Mouse (Mus musculus) limb, embryonic 14.5 days (tissue): ENCODE results near the gene Tmem95. TPM values are rescaled to one million over a fixed set of nuclear protein-coding genes. Genes with fewer than 3 reads are reported as not detected.
"Not testable (repeated sequence)": the region's sequence is repeated elsewhere in the genome, so short reads cannot be mapped to it uniquely, and the experiment has no call there.

ENCODE experiments used
- ATAC-seq: fragments of 200-750 bp; cut with Nextera tagmentation; 2 replicates; pipeline ENCODE4 v1.8.0; 2017; ENCODE audit warnings: low read depth, moderate number of reproducible peaks, moderate TSS enrichment; ENCODE audit not compliant: low FRiP score
- DNase-seq: peaks from one replicate; pipeline ENCODE4 v3.0.0-alpha.2; 2015; ENCODE audit warnings: low spot score
- H3K27ac ChIP-seq: fragments of 300-500 bp; sonication (generic); replicated peaks from 2 replicates; pipeline ENCODE4 v1.5.1; 2014; ENCODE audit warnings: low read depth, mild to moderate bottlenecking, low read length, moderate library complexity, mixed read lengths
- H3K27me3 ChIP-seq: fragments of 300-500 bp; sonication (generic); 2 replicates; pipeline ENCODE4 v1.6.1; 2014; ENCODE audit warnings: low read length, mixed read lengths; ENCODE audit not compliant: control insufficient read depth, insufficient read depth
- H3K36me3 ChIP-seq: fragments of 300-500 bp; sonication (generic); 2 replicates; pipeline ENCODE4 v1.6.1; 2014; ENCODE audit warnings: mild to moderate bottlenecking, low read length, moderate library complexity, mixed read lengths; ENCODE audit not compliant: control insufficient read depth, insufficient read depth
- H3K4me1 ChIP-seq: fragments of 300-500 bp; sonication (generic); 2 replicates; pipeline ENCODE4 v1.6.1; 2014; ENCODE audit warnings: antibody characterized with exemption, low read length, mixed read lengths; ENCODE audit not compliant: control insufficient read depth, insufficient read depth
- H3K4me2 ChIP-seq: fragments of 300-500 bp; sonication (generic); replicated peaks from 2 replicates; pipeline ENCODE4 v1.6.1; 2014; ENCODE audit warnings: low read depth, mild to moderate bottlenecking, low read length, moderate library complexity; ENCODE audit not compliant: severe bottlenecking
- H3K4me3 ChIP-seq: fragments of 300-500 bp; sonication (generic); replicated peaks from 2 replicates; pipeline ENCODE4 v1.5.1; 2014; ENCODE audit warnings: low read length
- H3K9ac ChIP-seq: fragments of 300-500 bp; sonication (generic); 2 replicates; pipeline ENCODE4 v1.6.1; 2014; ENCODE audit warnings: mild to moderate bottlenecking, low read depth, low read length, moderate library complexity; ENCODE audit not compliant: severe bottlenecking
- H3K9me3 ChIP-seq: fragments of 300-500 bp; sonication (generic); 2 replicates; pipeline ENCODE4 v1.6.1; 2016; ENCODE audit warnings: low read length; ENCODE audit not compliant: control insufficient read depth
- POLR2A ChIP-seq: fragments of 200-500 bp; IDR thresholded peaks from 2 replicates; pipeline ENCODE4 v1.8.0; 2012; ENCODE audit warnings: inconsistent platforms, mild to moderate bottlenecking, moderate library complexity, borderline replicate concordance; ENCODE audit not compliant: insufficient read depth, insufficient read length; ENCODE audit errors: extremely low read depth
- WGBS: fragments of 180-500 bp; shearing (Covaris S2); extraction: QIAGEN DNeasy Blood & Tissue Kit; methylation state at CpG from one replicate; pipeline ENCODE4 v1.1.7; 2014; 5-methylcytosine and 5-hydroxymethylcytosine counted together
- polyA plus RNA-seq, 2 experiments: library from polyadenylated mRNA; depleted of rRNA in 1 of 2; stranded (reverse) in 1 of 2; unstranded in 1 of 2; fragments of >200 nt; fragmentation: Nextera tagmentation in 1 of 2; extraction: Ambion mirVana in 1 of 2; gene quantifications; 2 replicates each; pipeline versions ENCODE4 v1.2.1 to v1.2.3; 2012 to 2014

The Tmem95 gene
- polyA plus RNA-seq, 2 experiments, result not detected

DNA sequence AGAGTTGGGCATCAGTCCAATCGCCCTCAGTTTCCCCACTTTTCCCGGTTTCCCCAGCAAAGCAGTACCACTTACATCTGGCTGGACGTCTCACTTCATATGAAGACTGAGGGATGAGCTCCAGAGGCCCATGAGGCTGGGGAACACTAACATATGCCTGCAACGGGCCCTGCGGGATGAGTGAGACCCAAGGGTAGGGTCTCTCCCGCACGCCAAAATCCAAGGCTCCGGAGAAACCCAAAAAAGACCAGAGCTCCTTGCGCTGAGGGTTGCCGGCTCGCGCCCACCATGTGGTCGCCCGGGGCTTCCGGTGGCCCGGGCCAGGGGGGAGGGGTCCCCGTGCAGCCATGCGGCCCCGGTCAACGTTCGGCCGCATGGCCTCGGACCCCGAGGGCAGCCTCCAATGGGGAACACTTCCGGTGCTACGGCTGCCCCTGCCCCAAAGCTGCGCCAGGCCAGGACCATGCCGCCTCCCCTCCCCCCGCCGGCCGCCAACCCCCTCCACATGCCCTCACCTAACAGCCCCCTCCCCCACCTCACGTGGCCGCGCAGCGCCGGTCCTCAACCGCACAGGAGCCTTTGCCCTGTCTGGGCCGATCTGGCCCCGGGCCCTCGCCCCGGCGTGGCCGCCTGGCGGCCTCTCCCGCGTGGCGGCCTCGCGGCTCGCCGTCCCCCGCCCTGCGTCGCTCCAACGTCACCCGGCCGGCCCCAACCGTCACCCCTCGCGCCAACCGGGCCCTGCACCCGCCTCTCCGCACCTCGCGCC lies 42.6 kb upstream of the Tmem95 start:
- H3K9ac ChIP-seq, result peak overlapping the region; percentile 93
- peak overlapping the region; percentile 97 for H3K4me3 ChIP-seq
- TF ChIP-seq POLR2A, result no peak
- no peak for ATAC-seq
- no peaks in the 10 kb centered on the region for H3K27me3 ChIP-seq
- peak; percentile 22 for DNase-seq
- H3K36me3 ChIP-seq, result peaks cover 36% of the 10 kb centered on the region
- under 1% methylated on average over 30 of the region's 65 CpGs for WGBS
- H3K4me2 ChIP-seq, result peak overlapping the region; percentile 88
- no peaks in the 10 kb centered on the region for H3K9me3 ChIP-seq
- H3K27ac ChIP-seq, result peak overlapping the region; percentile 88
- H3K4me1 ChIP-seq, result peaks cover 14% of the 10 kb centered on the region

DNA sequence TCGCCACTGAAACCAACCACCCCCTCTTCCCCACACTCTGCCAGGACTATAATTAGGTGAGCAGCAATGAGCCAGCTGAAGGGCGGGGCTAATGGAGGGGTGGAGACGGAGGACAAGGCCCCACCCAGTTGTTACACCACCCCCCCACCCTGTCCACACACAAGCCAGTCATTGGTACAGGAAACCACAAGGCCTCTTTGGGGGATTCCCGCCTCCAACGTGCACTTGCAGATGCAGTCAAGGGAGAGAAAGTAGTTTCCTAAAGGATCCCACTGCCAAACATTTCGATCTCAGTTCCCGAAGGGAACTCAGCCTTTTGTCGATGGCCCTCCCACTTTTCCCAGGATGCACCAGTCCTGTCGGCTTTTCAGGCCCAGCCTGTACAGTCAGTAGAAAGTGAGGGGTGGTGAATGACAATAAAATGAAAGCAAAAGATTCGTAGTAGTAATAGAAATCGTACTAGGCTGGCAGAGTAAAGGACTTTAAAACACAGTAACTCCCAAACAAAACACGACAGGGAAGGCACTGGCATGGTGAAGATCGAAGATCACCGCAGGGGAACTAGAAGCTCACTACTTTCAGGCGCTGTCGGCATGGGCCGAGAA lies 41.9 kb upstream of the Tmem95 start:
- no peak for ATAC-seq
- peak overlapping the region; percentile 88 for H3K4me2 ChIP-seq
- under 1% methylated on average over 17 of the region's 17 CpGs for WGBS
- H3K9ac ChIP-seq, result peak overlapping the region; percentile 93
- H3K4me1 ChIP-seq, result peaks cover 21% of the 10 kb centered on the region
- no peaks in the 10 kb centered on the region for H3K9me3 ChIP-seq
- H3K27me3 ChIP-seq, result no peaks in the 10 kb centered on the region
- H3K27ac ChIP-seq, result peak overlapping the region; percentile 88
- DNase-seq, result peak; percentile 78
- no peak for TF ChIP-seq POLR2A
- peaks cover 43% of the 10 kb centered on the region for H3K36me3 ChIP-seq
- H3K4me3 ChIP-seq, result peak overlapping the region; percentile 97

DNA sequence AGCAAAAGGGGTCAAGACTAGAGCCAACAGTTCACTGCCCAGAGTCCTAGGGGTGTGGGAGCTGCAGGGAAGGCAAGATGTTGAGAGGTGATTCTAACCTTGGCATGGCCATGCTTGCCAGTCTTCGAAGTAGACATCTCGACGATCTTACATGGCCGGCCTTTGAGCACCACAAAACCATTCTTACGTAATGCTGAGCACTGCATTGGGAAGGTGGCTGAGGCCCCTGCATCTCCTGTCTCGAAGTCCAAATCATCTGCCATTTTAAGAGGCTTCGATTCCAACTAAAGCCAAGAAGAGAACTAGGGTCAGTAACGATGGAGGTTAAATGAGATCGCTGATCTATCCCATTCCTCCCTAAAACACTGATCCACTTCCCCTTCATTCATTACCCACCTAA lies 41.2 kb upstream of the Tmem95 start:
- H3K27ac ChIP-seq, result no peak overlapping the region
- TF ChIP-seq POLR2A, result no peak
- WGBS, result 78% methylated on average over 9 of the region's 9 CpGs
- H3K4me3 ChIP-seq, result peak overlapping the region; percentile 97
- peaks cover 23% of the 10 kb centered on the region for H3K4me1 ChIP-seq
- peaks cover 44% of the 10 kb centered on the region for H3K36me3 ChIP-seq
- no peak for DNase-seq
- no peaks in the 10 kb centered on the region for H3K9me3 ChIP-seq
- no peaks in the 10 kb centered on the region for H3K27me3 ChIP-seq
- no peak for ATAC-seq
- H3K9ac ChIP-seq, result no peak overlapping the region
- H3K4me2 ChIP-seq, result peak overlapping the region; percentile 88

DNA sequence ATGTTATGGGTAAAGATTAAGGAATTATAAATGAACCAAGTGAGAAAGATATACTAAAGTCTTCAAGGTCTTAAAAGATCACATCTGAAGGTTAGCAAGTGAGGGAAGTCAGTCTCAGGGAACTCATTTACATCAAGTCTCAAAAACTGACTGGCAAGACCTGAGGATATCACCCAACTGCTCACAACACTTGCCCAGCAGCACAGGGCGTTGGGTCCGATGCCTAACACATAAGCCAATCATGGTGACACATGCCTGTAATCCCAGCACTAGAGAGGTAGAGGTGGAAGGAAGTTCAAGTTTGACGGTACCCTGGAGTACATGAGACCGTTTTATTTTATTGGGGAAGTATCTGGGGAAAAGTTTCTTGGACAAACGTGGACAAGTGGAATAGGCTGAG lies 40.3 kb upstream of the Tmem95 start:
- ATAC-seq (no peak), DNase-seq (no peak)
- Histone ChIP-seq H3K36me3 (peaks cover 47% of the 10 kb centered on the region), H3K27ac (no peak overlapping the region), H3K9ac (no peak overlapping the region), H3K4me3 (no peak overlapping the region), H3K9me3 (no peaks in the 10 kb centered on the region), H3K27me3 (no peaks in the 10 kb centered on the region), H3K4me1 (peaks cover 25% of the 10 kb centered on the region), H3K4me2 (no peak overlapping the region)
- TF ChIP-seq POLR2A, result no peak
- WGBS, result 70% methylated on average over 5 of the region's 5 CpGs

DNA sequence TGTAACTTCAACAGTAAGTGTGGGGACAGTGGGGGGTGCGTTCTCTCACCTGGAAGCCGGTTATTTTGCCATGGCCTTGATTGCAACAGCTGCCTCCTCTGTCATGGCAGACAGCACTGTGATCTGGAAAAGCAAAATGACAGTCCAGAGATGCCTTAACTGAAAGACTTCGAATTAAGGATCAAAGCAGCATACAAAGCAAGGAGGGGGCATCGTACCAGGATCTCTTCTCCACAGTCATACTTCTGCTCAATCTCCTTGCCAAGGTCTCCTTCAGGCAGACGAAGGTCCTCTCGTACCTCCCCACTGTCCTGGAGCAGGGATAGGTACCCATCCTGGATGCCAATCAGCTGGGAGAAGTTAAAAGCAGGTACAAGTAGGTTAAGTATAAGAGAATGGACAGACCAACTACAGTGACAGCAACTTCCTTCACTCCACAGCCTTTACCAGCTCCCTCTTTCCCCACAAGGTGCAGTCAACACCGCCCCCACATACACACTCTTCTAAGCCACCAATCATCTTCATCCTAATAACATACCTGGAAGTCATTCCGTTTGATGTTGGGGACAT lies 39.6 kb upstream of the Tmem95 start:
- H3K27me3 ChIP-seq, result no peaks in the 10 kb centered on the region
- peaks cover 54% of the 10 kb centered on the region for H3K36me3 ChIP-seq
- peaks cover 21% of the 10 kb centered on the region for H3K4me1 ChIP-seq
- ATAC-seq, result no peak
- H3K9me3 ChIP-seq, result no peaks in the 10 kb centered on the region
- H3K4me3 ChIP-seq, result no peak overlapping the region
- no peak overlapping the region for H3K27ac ChIP-seq
- WGBS, result 86% methylated on average over 8 of the region's 8 CpGs
- no peak for DNase-seq
- no peak overlapping the region for H3K4me2 ChIP-seq
- H3K9ac ChIP-seq, result no peak overlapping the region
- TF ChIP-seq POLR2A, result no peak

DNA sequence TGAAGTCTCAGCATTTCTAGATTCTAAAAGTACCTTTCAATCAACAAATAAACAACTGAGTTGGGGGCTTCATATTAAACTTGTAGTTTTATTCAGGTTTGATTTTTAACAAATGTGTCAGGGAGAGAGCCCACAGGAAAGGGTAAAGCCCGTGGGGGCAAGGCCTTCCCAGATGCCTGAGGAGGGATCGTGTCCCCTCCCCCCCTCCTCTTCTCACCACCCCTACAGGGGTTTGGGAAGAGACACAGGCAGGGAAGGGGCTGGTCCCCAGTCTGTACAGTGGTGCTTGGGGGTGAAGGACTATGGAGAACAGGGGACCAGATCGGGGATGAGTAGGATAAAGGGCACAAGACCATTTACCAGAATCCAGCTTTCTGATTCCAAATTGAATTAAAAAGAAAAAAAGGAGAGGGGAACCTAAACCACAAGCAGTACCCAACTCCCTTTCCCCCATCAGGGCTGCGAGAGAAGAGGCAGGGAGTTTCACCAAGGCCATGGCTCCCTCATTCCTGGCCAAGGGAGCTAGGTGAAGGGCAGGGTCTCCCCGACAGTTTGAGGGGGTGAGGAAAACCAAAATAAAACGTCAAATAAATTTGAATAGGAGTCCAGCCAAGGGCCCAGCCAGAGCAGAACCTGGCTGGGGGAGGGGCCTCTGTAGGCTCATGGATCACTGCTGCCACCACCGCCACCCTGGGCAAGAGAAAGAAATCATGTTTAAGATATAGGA lies 39.0 kb upstream of the Tmem95 start:
- H3K9me3 ChIP-seq, H3K9ac ChIP-seq, H3K27me3 ChIP-seq, H3K4me3 ChIP-seq, H3K27ac ChIP-seq, H3K4me2 ChIP-seq, ATAC-seq, DNase-seq: not testable (repeated sequence)
- Histone ChIP-seq H3K4me1 (peaks cover 21% of the 10 kb centered on the region), H3K36me3 (peaks cover 60% of the 10 kb centered on the region)
- WGBS, result 58% methylated on average over 7 of the region's 7 CpGs
